Mouse (Mus musculus) liver (tissue): ENCODE results near the gene Otud7a.

Experiments used
- DNase-seq: peaks from one replicate; pipeline ENCODE4 v3.0.0-alpha.2; 2020; ENCODE audit warnings: mixed read lengths

The Otud7a gene

GRCm38 (mm10) chr7:63444484-63445345 lies at the start of gene Otud7a:
Otud7a (plus strand) TSS chr7:63444751.
- DNase-seq = peak; percentile 45

DNA sequence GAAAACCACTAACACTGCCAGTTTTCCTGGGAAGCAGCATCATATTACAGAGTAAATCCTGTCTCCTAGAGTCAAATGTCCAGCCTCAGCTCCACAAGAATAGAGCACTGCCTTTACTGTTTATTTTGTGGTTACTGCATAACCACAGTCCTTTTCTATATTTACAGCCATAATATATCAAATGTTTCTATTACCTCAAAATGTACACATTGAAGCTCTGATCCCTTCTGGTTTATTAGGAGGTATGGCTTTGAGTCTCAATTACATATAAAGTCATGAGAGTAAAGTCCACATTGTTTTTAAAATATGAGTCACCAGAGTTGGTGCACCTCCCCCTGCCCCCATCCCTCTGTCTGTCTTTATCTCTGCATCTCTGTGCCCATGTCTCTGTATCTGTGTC lies 38.6 kb upstream of the Otud7a start:
- no peak for DNase-seq

GRCm38 (mm10) chr7:63445346-63445700 lies 772 bp downstream of the Otud7a start:
- no peak for DNase-seq

DNA sequence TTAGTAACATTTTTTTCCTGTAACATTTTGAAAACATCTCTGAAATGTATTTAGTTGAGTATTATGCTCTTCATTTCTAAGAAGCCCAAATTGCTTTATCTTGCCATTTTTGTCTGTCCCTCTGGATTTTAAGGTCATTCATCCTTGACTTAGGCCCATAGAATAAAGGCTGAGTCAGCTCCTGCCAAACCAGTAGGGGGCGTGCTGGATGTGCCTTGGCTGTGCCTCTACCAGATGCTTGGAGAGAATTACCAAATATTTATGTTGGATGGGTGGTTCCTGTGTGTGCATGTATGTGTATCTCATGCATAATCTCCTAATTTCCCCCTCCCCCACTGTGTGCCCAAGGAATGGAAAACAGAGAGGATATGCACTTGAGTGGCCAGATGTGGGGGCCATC lies 2.4 kb downstream of the Otud7a start:
- no peak for DNase-seq

- DNase-seq = no peak
Measured at GRCm38 (mm10) chr7:63455228-63455627, 10.7 kb downstream of the Otud7a start.

GRCm38 (mm10) chr7:63462234-63462633 lies 17.7 kb downstream of the Otud7a start:
- DNase-seq = no peak

GRCm38 (mm10) chr7:63462684-63463083 lies 18.1 kb downstream of the Otud7a start:
- no peak for DNase-seq

DNA sequence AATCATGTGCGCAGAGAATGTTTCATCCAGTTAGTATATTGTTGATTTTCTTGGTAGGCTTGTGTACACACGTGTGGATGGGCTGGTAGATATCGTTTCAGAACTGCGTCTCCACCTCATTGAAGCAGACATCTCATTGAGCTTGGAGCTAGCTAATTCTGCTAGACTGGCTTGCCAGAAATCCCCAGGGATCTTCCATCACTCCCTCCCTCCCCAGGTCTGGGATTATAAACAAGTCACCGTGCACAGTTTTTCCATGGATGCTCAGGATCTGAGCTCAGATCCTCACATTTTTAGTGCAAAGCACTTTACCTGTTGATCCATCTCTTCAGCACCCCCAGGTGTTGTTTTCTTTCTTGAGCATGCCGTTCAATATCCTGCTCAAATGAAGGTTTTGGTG lies 22.2 kb downstream of the Otud7a start:
- no peak for DNase-seq

GRCm38 (mm10) chr7:63468258-63468657 lies 23.7 kb downstream of the Otud7a start:
- DNase-seq = no peak

DNA sequence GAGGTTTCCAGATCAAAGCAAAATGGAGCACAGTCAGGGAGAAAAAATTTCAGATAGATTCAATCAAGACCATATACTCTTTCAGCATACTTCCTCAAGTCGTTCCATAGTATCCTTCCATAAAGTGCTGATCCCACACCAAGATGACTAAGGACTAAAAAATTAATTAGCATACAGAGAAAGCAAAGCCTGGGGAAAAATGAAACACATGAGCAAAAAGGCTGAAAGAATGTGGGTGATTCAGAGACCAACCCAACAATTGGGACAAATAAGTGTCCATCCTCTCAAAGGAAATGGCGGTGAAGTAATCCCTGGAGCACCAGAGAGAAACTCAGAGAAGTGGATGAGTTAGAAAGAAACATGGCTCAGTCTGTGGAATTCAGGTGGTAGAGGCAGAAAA lies 38.5 kb downstream of the Otud7a start:
- DNase-seq = no peak

DNA sequence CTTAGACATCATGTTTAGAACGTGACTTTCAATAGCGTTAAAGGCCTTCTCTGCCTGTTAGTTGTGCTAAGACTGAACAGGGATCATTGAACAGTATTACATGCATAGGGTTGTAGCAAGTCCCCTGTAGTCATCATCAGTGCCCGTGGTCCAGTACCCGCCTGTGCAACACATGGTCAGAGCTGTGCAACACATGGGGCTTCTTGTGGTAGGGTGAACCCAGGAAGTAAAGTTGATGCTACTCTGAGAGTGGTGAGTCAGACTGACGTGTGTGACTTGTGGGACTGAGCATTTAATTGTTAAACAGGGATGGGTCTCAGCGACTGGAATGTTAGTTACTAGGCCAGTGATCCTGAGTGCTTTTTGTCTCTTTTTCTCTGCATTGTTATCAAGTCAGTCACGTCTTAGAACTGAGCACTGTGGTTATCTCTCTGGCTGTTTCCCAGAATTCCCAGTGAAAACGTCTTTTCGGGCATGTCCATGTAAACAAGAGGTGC lies 52.5 kb downstream of the Otud7a start:
- no peak for DNase-seq

GRCm38 (mm10) chr7:63504202-63504601 lies 59.7 kb downstream of the Otud7a start:
- no peak for DNase-seq

DNA sequence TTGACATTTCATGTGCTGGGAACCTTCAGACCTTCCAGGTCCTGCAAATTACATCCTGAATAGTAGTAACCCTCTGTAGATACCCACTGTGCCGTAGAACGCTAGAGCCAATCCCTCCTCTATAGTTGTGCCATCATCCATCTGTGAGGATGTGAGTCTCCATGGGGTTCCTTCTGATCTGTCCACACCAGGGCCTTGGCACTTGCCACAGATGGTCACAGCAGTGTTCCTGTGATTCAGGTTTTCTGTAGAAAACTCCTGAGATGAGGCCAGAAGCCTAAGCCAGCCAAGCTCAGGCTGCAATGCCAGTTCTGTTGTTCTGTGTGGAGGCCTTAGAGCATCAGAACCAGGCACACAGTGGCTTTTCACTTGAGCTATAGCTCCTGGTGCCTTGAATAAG lies 63.5 kb downstream of the Otud7a start:
- DNase-seq = no peak

- no peak for DNase-seq
Measured at GRCm38 (mm10) chr7:63509825-63510224, 65.3 kb downstream of the Otud7a start.

GRCm38 (mm10) chr7:63511458-63511857 lies 66.9 kb downstream of the Otud7a start:
- no peak for DNase-seq

DNA sequence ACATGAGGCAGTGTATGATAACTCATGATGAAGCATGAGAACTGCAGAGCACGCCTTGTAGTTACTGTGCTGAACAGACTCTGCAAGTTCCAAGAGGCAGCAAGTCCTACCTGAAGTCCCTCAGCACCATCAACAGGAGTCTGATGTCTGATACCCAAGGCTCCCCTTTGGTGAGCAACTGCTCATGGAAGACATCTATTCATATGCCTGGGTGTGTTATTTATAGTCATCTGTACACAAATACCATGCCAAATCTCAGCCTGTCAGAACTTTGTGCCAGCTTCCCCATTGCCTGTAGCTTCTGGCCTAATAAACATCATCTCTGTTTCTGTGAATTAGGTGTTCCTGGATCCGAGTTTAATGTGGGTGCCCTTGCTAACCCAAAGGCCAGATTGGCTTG lies 68.0 kb downstream of the Otud7a start:
- DNase-seq = no peak

DNA sequence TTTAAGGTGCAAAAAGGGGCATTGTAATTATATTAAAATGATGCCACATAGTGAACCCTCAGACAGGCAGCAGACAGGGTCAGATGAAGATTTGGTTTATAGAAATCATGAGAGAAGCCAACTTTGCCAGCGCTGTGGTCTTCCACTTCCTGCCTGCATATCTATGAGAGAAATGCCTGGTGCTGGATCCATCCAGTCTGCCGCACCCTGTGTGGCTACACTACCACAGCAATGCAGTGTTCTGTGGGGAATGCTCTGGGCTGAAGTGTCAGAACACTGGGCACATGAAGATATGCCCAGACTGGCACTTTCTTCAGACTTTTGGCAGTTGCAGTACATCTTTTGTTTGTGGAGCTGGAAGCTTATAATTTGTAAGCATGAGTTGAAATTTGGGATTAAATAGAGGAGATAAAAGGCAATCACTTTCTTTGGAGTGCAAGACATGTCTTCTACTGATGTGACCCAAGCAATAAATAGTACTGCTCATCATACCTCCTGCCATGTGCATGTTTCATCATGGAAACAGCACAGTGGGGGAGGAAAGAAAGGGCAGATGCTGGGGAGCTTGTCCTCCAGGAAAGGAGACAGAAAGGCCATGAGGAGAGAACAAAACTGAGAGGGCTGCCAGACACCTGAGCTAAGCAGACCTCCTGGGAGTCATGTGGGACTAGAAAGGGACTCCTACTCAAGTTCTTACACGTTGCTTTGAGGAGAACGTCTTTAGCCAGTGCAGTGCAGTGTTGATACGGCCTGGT lies 71.8 kb downstream of the Otud7a start:
- DNase-seq = no peak

DNA sequence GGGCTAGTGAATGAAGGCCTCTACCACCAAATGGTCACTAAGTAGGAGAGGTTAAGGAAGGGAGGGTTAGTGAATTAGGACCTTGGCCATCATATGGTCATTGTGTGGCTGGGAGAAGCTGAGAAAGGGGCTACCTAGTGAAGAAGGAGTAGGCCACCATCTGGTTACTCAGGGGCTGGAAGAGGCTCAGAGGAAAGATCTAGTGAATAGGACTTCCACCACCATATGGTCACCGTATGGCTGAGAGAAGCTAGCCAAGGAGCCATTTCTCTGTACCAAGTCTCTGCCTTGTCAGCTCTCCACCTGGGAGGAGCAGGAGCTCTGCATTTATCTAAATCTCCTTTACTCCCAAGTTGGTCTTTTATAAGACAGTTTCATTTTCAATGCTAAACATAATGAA lies 75.7 kb downstream of the Otud7a start:
- DNase-seq = no peak

- DNase-seq = no peak
Measured at GRCm38 (mm10) chr7:63522403-63522802, 77.9 kb downstream of the Otud7a start.

DNA sequence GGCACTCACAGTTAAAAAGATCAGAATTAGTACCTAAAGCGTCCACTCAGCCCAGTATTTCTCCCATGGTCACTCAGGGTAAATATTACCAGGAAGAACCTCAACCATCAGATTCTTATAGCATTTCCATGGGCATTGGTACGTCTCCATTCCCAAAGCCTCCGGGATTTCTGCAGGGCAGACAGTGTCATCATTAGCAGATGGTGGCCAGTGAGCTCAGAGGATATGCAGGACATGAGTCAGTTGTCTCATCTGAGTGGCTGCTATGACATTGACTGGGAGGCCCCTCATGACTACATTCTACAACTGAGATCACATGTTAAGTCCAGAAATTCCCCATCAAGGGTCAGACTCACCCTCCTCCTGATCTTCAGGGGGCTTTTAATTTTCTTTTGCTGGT lies 78.5 kb downstream of the Otud7a start:
- DNase-seq = no peak

DNA sequence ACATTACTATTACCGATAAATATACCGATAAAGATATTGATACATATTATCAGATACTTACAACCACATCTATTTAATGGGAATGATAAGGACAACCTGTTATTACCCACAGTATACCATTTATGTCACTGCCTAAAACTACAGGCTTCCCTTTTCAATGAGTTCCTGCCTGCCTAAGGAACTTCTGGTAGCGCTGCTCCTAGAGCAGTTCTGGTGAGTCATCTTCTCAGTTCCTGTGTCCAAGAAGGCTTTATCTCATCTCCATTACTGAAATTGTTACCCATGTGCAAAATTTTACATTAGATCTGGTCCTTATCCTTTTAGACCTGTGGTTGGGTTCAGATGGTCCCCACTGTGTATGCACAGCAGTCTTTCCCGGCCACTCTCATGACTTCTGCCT lies 95.7 kb downstream of the Otud7a start:
- no peak for DNase-seq

- DNase-seq = no peak
Measured at GRCm38 (mm10) chr7:63554457-63554856, 109.9 kb downstream of the Otud7a start.

DNA sequence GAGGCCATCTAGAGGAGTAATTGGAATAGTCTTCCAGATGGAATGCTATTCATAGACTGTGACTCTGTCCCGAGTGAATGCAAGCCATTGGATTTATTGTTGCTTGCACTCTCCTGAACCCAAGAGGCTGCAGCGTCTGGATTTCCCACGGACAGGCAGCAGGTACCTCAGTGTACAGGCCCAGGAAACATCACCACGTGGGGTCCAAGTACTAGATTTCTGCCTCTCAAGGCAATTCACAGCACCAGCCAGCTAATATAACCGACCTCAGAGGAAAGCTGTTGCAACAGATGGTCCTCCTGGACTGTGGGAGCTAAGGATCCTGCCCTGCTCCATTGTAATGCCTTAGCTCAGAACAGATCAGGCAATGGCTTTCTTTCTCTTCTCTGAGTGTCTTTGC lies 111.8 kb downstream of the Otud7a start:
- no peak for DNase-seq

- DNase-seq = no peak
Measured at GRCm38 (mm10) chr7:63558918-63559317, 114.4 kb downstream of the Otud7a start.
